In the genomic region with DNA sequence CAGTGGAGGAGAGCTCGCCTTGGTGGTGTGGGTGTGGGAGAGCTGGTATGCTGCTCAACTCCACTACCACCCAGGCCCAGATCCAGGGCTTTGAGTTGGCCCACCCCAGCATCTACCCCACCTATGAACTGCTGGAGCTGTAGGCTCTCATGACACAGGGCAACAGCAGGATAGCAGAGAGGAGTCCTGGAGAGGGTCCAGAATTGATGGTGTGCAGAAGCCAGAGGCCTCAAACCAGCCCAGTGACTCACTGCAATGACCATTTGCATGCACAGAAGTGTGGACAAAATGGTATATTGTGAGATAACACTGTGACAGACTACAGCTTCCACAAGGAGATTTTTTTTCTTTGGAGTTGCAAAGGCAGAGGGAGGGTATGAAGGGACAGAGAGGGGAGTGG, we compare ENCODE assay signal across 23 mouse cellular contexts. TPM values are rescaled to one million over a fixed set of nuclear protein-coding genes. Genes with fewer than 3 reads are reported as not detected.
A peak's percentile ranks its signal among the peaks of the same experiment; 100 is the strongest.
DNase-seq lines count a peak whose midpoint lies in the region; ATAC-seq lines count a peak whose summit lies in the region.
"Had no signal": no experiment of that assay in that cellular context is flagged by ENCODE, and none has a peak within 500 bp of the region (broad histone marks: within the 10 kb centered on the region; RNA-seq: fewer than 3 reads in every experiment).

No protein-coding gene starts in this region.

- H3K4me2 ChIP-seq in kidney, embryonic 15.5 days: no peak overlapping the region
- no peak overlapping the region for H3K4me2 ChIP-seq in intestine, embryonic 15.5 days (replicated peaks)
- no peak overlapping the region for H3K4me2 ChIP-seq in midbrain, embryonic 13.5 days (replicated peaks)
- H3K4me2 ChIP-seq: forebrain, embryonic 13.5 days; heart, embryonic 11.5 days; hindbrain, embryonic 13.5 days had no signal

- WGBS in kidney, embryonic 15.5 days: 89% methylated on average over 1 of the region's 1 CpGs
- 88% methylated on average over 1 of the region's 1 CpGs for WGBS in intestine, embryonic 15.5 days
- WGBS in midbrain, embryonic 13.5 days: 95% methylated on average over 1 of the region's 1 CpGs

- H3K4me1 ChIP-seq in kidney, embryonic 15.5 days: peaks cover 31% of the 10 kb centered on the region
- peaks cover 22% of the 10 kb centered on the region for H3K4me1 ChIP-seq in intestine, embryonic 15.5 days (replicated peaks)
- peaks cover 20% of the 10 kb centered on the region for H3K4me1 ChIP-seq in midbrain, embryonic 13.5 days (replicated peaks)

- 0 out of 2 replicates have a peak overlapping the region, but pooled peaks have one; percentile 9 for H3K27ac ChIP-seq in kidney, embryonic 15.5 days
- no peak overlapping the region for H3K27ac ChIP-seq in intestine, embryonic 15.5 days
- no peak overlapping the region for H3K27ac ChIP-seq in midbrain, embryonic 13.5 days
- H3K27ac ChIP-seq: forebrain, embryonic 10.5 days; forebrain, embryonic 13.5 days; hindbrain, embryonic 10.5 days; hindbrain, embryonic 13.5 days had no signal

- H3K9ac ChIP-seq in kidney, embryonic 15.5 days: no peak overlapping the region
- H3K9ac ChIP-seq in intestine, embryonic 15.5 days: no peak overlapping the region
- no peak overlapping the region for H3K9ac ChIP-seq in midbrain, embryonic 13.5 days (replicated peaks)
- H3K9ac ChIP-seq: forebrain, embryonic 13.5 days; hindbrain, embryonic 13.5 days had no signal

- ATAC-seq in kidney, embryonic 15.5 days (replicated peaks; ENCODE audit: low FRiP score): no peak
- no peak for ATAC-seq in intestine, embryonic 15.5 days
- no peak for ATAC-seq in midbrain, embryonic 13.5 days
- ATAC-seq: activated CD4-positive, CD25-positive, alpha-beta regulatory T cell, adult 4 months; forebrain, embryonic 13.5 days; forebrain, embryonic 16.5 days; hindbrain, embryonic 16.5 days had no signal

- no peak overlapping the region for H3K4me3 ChIP-seq in kidney, embryonic 15.5 days (replicated peaks)
- no peak overlapping the region for H3K4me3 ChIP-seq in intestine, embryonic 15.5 days (replicated peaks)
- no peak overlapping the region for H3K4me3 ChIP-seq in midbrain, embryonic 13.5 days (replicated peaks)
- H3K4me3 ChIP-seq: forebrain, embryonic 10.5 days; forebrain, embryonic 13.5 days; hindbrain, embryonic 10.5 days; hindbrain, embryonic 13.5 days had no signal

- no peaks in the 10 kb centered on the region for H3K27me3 ChIP-seq in kidney, embryonic 15.5 days
- no peaks in the 10 kb centered on the region for H3K27me3 ChIP-seq in intestine, embryonic 15.5 days (replicated peaks)
- no peaks in the 10 kb centered on the region for H3K27me3 ChIP-seq in midbrain, embryonic 13.5 days
- H3K27me3 ChIP-seq: forebrain, embryonic 13.5 days; hindbrain, embryonic 13.5 days had no signal

- no peak for DNase-seq in kidney, adult 18-20 months
- peak; percentile 31 for DNase-seq in 3134 (ENCODE audit: extremely low read depth, insufficient read length, low spot score)
- DNase-seq in MN1 (ENCODE audit: low spot score): peak; percentile 85
- peak; percentile 41 for DNase-seq in adipocyte (ENCODE audit: low spot score)
- DNase-seq: adrenal gland, postnatal 10 days; adrenal gland, postnatal 36 days; cerebellum, adult 18-20 months; cerebellum, adult 9-10 months; gastrocnemius, postnatal 10 days; gastrocnemius, postnatal 36 days; heart, postnatal 10 days; heart, postnatal 36 days had no signal

- H3K36me3 ChIP-seq in kidney, embryonic 15.5 days: peaks cover 21% of the 10 kb centered on the region; the same call in 1 of the 2 replicates
- H3K36me3 ChIP-seq in intestine, embryonic 15.5 days: peaks cover 11% of the 10 kb centered on the region; the same call in 1 of the 2 replicates
- peaks cover 12% of the 10 kb centered on the region; the same call in 1 of the 2 replicates for H3K36me3 ChIP-seq in midbrain, embryonic 13.5 days

- H3K9me3 ChIP-seq in kidney, embryonic 15.5 days (replicated peaks): no peaks in the 10 kb centered on the region
- no peaks in the 10 kb centered on the region for H3K9me3 ChIP-seq in intestine, embryonic 15.5 days
- H3K9me3 ChIP-seq in midbrain, embryonic 13.5 days: no peaks in the 10 kb centered on the region
- H3K9me3 ChIP-seq: forebrain, embryonic 10.5 days; forebrain, embryonic 13.5 days; hindbrain, embryonic 10.5 days; hindbrain, embryonic 13.5 days had no signal

RNA-seq across cellular contexts. Expression of gene Anapc16, which starts 20.8 kb away (rescaled TPM):
- 102 and 107 TPM in 2 replicates for polyA plus RNA-seq in kidney, embryonic 15.5 days (2015; fragmentation: Nextera tagmentation; extraction: Ambion mirVana)
- polyA plus RNA-seq in intestine, embryonic 15.5 days (2015; fragmentation: Nextera tagmentation; extraction: Ambion mirVana): 99.9 and 101 TPM in 2 replicates
- polyA plus RNA-seq in midbrain, embryonic 13.5 days (2015; fragmentation: Nextera tagmentation; extraction: Ambion mirVana): 121 TPM in 2 replicates

RNA-seq across cellular contexts. Expression of gene Ascc1, which starts 21.1 kb away (rescaled TPM):
- 48.7 and 50.6 TPM in 2 replicates for polyA plus RNA-seq in kidney, embryonic 15.5 days (2015; fragmentation: Nextera tagmentation; extraction: Ambion mirVana)
- polyA plus RNA-seq in intestine, embryonic 15.5 days (2015; fragmentation: Nextera tagmentation; extraction: Ambion mirVana): 45.2 and 45.3 TPM in 2 replicates
- polyA plus RNA-seq in midbrain, embryonic 13.5 days (2015; fragmentation: Nextera tagmentation; extraction: Ambion mirVana): 49.5 and 50.6 TPM in 2 replicates
